10 mouse cellular contexts compared by ENCODE assay signal in the genomic region with DNA sequence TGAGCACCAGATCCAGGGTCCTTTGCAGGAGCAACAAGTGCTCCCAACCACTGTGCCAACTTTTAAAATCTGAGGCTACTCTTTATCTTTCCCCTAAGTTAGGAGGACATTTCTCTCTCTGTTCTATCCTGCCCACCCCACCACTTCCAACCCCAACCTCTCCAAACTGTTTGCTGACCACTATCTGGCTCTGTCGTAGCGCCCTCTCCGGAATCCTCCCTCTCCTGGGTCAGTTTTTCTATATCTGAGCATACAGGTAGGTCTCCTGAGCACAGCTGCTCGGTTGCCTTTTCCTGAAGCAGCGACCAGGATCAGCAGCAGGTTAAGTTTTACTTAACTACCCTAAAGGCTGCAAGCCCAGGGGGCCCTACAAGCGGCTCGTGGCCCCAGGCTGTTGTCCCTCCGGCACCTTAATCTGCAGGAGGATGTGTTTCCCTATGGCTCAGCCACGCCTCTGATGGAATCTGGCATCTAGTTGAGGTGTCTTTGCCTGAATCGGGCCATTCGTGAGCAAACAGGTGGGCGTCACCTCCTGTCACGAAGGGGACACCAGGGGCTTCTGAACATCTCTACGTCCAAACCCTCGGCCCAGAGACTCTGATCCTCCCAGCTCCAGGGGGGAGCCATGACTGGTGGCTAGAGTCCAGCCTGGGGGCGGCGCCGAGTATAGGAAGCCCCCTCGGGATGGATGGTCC. TPM values are rescaled to one million over a fixed set of nuclear protein-coding genes. Genes with fewer than 3 reads are reported as not detected.
DNase-seq lines count a peak whose midpoint lies in the region; ATAC-seq and TF ChIP-seq lines count a peak whose summit lies in the region.
"Had no signal": no experiment of that assay in that cellular context is flagged by ENCODE, and none has a peak within 500 bp of the region (broad histone marks: within the 10 kb centered on the region; RNA-seq: fewer than 3 reads in every experiment).

No protein-coding gene starts in this region.

- peak overlapping the region; percentile 59 for H3K4me2 ChIP-seq in heart, embryonic 12.5 days
- H3K4me2 ChIP-seq in embryonic facial prominence, embryonic 14.5 days (ENCODE audit: low read depth, low read length): peak overlapping the region; percentile 57

- H3K36me3 ChIP-seq in heart, embryonic 12.5 days: no peaks in the 10 kb centered on the region
- no peaks in the 10 kb centered on the region for H3K36me3 ChIP-seq in heart, adult 2 months (ENCODE audit: control insufficient read depth, insufficient read depth, low read length)
- no peaks in the 10 kb centered on the region for H3K36me3 ChIP-seq in E14TG2a.4 (ENCODE audit: insufficient read depth, low read length)
- no peaks in the 10 kb centered on the region for H3K36me3 ChIP-seq in embryonic facial prominence, embryonic 14.5 days (ENCODE audit: control insufficient read depth, insufficient read depth, low read length)
- no peaks in the 10 kb centered on the region for H3K36me3 ChIP-seq in limb, embryonic 10.5 days

- peaks cover 10% of the 10 kb centered on the region for H3K4me1 ChIP-seq in heart, embryonic 12.5 days (replicated peaks)
- H3K4me1 ChIP-seq in heart, adult 2 months (ENCODE audit: control insufficient read depth, insufficient read depth, low read length): no peaks in the 10 kb centered on the region
- peaks cover 22% of the 10 kb centered on the region for H3K4me1 ChIP-seq in E14TG2a.4 (replicated peaks; ENCODE audit: low read depth, low read length)
- H3K4me1 ChIP-seq in embryonic facial prominence, embryonic 14.5 days (ENCODE audit: control insufficient read depth, insufficient read depth, low read length): peaks cover 8% of the 10 kb centered on the region; the same call in 1 of the 2 replicates
- H3K4me1 ChIP-seq in limb, embryonic 10.5 days: peaks cover 15% of the 10 kb centered on the region

- TF ChIP-seq POLR2A in heart, adult 2 months (IDR thresholded peaks at IDR 0.05; ENCODE audit: insufficient read depth, low read depth, low read length): no peak

- WGBS in heart, embryonic 12.5 days: 2% methylated on average over 19 of the region's 19 CpGs
- 5% methylated on average over 19 of the region's 19 CpGs for WGBS in heart, adult 2 months
- WGBS in embryonic facial prominence, embryonic 14.5 days: 3% methylated on average over 19 of the region's 19 CpGs
- 1% methylated on average over 19 of the region's 19 CpGs for WGBS in limb, embryonic 10.5 days

- no peak for TF ChIP-seq CTCF in heart, adult 2 months (IDR thresholded peaks at IDR 0.05)
- no peak for TF ChIP-seq CTCF in E14TG2a.4 (conservative IDR thresholded peaks at IDR 0.05; ENCODE audit: low read length)

- no peak for TF ChIP-seq EP300 in heart, adult 2 months (IDR thresholded peaks at IDR 0.05; ENCODE audit: insufficient read depth, low read depth, low read length)

- peaks cover 73% of the 10 kb centered on the region for H3K27me3 ChIP-seq in heart, embryonic 12.5 days (replicated peaks)
- peaks cover 11% of the 10 kb centered on the region for H3K27me3 ChIP-seq in heart, adult 2 months (ENCODE audit: control insufficient read depth, insufficient read depth, low read length)
- H3K27me3 ChIP-seq in E14TG2a.4 (ENCODE audit: insufficient read depth, low read length): peaks cover 68% of the 10 kb centered on the region
- peaks cover 69% of the 10 kb centered on the region for H3K27me3 ChIP-seq in embryonic facial prominence, embryonic 14.5 days (replicated peaks; ENCODE audit: control insufficient read depth, insufficient read depth, low read length)
- peaks cover 76% of the 10 kb centered on the region for H3K27me3 ChIP-seq in limb, embryonic 10.5 days (ENCODE audit: low read depth, poor library complexity, severe bottlenecking)

- no peak for DNase-seq in heart, adult 2 months
- DNase-seq in embryonic facial prominence, embryonic 14.5 days (ENCODE audit: low spot score): no peak
- DNase-seq in limb, embryonic 10.5 days (ENCODE audit: low spot score): peak; percentile 53
- no peak for DNase-seq in layer of hippocampus, postnatal 14 days (ENCODE audit: low spot score in 2 of 2)
- DNase-seq in left cerebral cortex, postnatal 14 days (ENCODE audit: low spot score in 2 of 2): no peak
- DNase-seq in kidney, adult 18-20 months: no peak
- DNase-seq: cerebellum, adult 18-20 months had no signal

- peak overlapping the region; percentile 19 for H3K4me3 ChIP-seq in heart, embryonic 12.5 days
- no peak overlapping the region for H3K4me3 ChIP-seq in heart, adult 2 months
- peak overlapping the region; percentile 68 for H3K4me3 ChIP-seq in E14TG2a.4 (replicated peaks; ENCODE audit: low read length)
- peak overlapping the region; percentile 30 for H3K4me3 ChIP-seq in embryonic facial prominence, embryonic 14.5 days (ENCODE audit: low read depth, low read length)
- H3K4me3 ChIP-seq in limb, embryonic 10.5 days: peak overlapping the region; percentile 46

- H3K79me2 ChIP-seq in heart, adult 2 months (replicated peaks; ENCODE audit: control insufficient read depth, insufficient read depth, low read length): no peaks in the 10 kb centered on the region

- no peak overlapping the region for H3K27ac ChIP-seq in heart, embryonic 12.5 days (ENCODE audit: poor library complexity, severe bottlenecking)
- H3K27ac ChIP-seq in heart, adult 2 months: no peak overlapping the region
- no peak overlapping the region for H3K27ac ChIP-seq in embryonic facial prominence, embryonic 14.5 days (replicated peaks; ENCODE audit: low read depth, low read length)
- H3K27ac ChIP-seq in limb, embryonic 10.5 days: no peak overlapping the region

- no peak overlapping the region for H3K9ac ChIP-seq in heart, embryonic 12.5 days
- H3K9ac ChIP-seq in heart, adult 2 months (ENCODE audit: low read depth, low read length): no peak overlapping the region
- no peak overlapping the region for H3K9ac ChIP-seq in embryonic facial prominence, embryonic 14.5 days (ENCODE audit: low read depth, low read length)

- intact Hi-C loops in heart, adult 2 months (cut with DNase I): no loop called here
- intact Hi-C loops in left cerebral cortex, postnatal 14 days (cut with DNase I): loop anchor here (10.0 kb wide), 1 partner anchor 849 kb away; no protein-coding TSS in a partner anchor

- ATAC-seq in heart, embryonic 12.5 days (ENCODE audit: insufficient number of reproducible peaks, low FRiP score): no peak
- no peak for ATAC-seq in embryonic facial prominence, embryonic 14.5 days (ENCODE audit: low read depth)
- ATAC-seq: activated CD4-positive, CD25-positive, alpha-beta regulatory T cell, adult 4 months had no signal

- peaks cover 7% of the 10 kb centered on the region for H3K9me3 ChIP-seq in heart, embryonic 12.5 days (replicated peaks)
- H3K9me3 ChIP-seq in E14TG2a.4 (ENCODE audit: low read length): peaks cover 14% of the 10 kb centered on the region
- no peaks in the 10 kb centered on the region for H3K9me3 ChIP-seq in embryonic facial prominence, embryonic 14.5 days (ENCODE audit: control insufficient read depth, low read length)
- H3K9me3 ChIP-seq in limb, embryonic 10.5 days (replicated peaks): no peaks in the 10 kb centered on the region

RNA-seq across cellular contexts. Expression of a gene that starts 6.1 kb away (rescaled TPM):
- 0.13 and 0.19 TPM in 2 replicates for polyA plus RNA-seq in heart, embryonic 12.5 days (2016; fragmentation: Nextera tagmentation; extraction: Ambion mirVana)
- under 1 TPM; 0.08 to 0.14 TPM for total RNA-seq in heart, adult 2 months (2021)
- 0.18 TPM in 1 of 2 replicates, not detected in the other for polyA plus RNA-seq in heart, adult 2 months (2012; rRNA removed)
- polyA plus RNA-seq in embryonic facial prominence, embryonic 14.5 days (2014; fragmentation: Nextera tagmentation; extraction: Ambion mirVana): 4.6 and 5.0 TPM in 2 replicates
- polyA plus RNA-seq in limb, embryonic 10.5 days (2016; fragmentation: Nextera tagmentation; extraction: Ambion mirVana): 6.7 and 6.9 TPM in 2 replicates
- under 1 TPM; 0.41 to 0.52 TPM for total RNA-seq in layer of hippocampus, postnatal 14 days (2021)
- total RNA-seq in left cerebral cortex, postnatal 14 days (2021): under 1 TPM; 0.44 TPM
- polyA plus RNA-seq: activated CD4-positive, CD25-positive, alpha-beta regulatory T cell, adult 4 months had no signal
